Mouse (Mus musculus): Measurements from ENCODE around the gene Atp1a2.
"Not testable (repeated sequence)": the region's sequence is repeated elsewhere in the genome, so short reads cannot be mapped to it uniquely, and the experiment has no call there.

Atp1a2 gene

DNA sequence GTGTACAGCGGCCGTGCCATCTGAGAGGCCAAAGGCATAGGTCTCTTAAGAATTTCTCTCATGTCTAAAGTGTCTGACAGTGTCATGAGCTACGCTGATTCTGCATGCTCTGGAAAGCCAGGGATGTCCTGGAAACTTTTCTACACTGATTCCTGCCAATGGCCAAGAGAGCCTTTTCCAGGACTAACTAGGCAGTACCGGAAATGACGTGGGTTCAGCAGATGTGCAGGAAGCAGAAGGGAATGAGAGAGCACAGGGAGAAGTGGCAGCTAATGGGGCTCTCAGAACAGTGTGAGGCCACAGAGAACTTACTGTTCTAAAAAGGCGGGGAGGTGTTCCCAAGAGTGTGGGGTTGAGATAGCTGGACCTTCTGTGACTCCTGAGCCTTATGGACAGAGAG is 24.5 kb downstream of the Atp1a2 start:
- no peak for DNase-seq (ENCODE audit: low spot score in 2 of 2)

DNA sequence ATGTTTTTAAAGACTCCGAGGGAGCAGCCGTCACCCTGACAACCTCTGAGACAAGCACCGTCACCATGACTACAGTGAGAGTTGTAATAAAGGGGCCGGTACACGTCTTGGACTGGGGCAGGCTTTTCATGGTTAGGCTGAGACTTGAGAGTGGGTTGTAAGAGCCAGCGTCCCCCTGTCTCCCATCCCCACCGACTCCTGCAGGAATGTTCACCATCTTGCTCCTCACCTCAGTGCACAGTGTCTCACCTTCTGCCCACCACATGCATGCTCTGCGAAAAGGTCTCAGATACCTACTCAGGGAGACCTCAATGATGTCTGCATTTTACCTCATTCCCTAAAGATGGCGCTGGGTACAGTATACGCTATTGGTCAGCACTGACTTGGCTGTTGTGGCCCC is 26.1 kb downstream of the Atp1a2 start:
- no peak for DNase-seq (ENCODE audit: low spot score in 2 of 2)

DNA sequence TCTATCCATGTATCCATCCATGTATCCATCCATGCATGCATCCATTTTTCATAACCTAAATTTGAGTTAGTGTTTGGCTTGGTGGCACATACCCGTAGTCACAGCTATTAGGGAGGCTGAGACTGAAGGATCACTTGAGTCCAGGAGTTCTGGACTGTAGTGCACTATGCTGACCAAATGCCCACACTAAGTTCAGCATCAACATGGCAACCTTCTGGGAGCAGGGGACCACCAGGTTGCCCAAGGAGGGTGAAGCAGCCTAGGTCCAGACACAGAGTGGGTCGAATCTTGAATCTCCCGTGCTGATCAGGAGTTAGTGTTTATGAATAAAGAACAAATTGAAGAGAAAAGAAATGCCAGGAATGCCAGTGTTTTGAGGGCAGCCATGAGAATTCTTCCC is 26.7 kb downstream of the Atp1a2 start:
- DNase-seq (ENCODE audit: low spot score in 2 of 2), result no peak

DNA sequence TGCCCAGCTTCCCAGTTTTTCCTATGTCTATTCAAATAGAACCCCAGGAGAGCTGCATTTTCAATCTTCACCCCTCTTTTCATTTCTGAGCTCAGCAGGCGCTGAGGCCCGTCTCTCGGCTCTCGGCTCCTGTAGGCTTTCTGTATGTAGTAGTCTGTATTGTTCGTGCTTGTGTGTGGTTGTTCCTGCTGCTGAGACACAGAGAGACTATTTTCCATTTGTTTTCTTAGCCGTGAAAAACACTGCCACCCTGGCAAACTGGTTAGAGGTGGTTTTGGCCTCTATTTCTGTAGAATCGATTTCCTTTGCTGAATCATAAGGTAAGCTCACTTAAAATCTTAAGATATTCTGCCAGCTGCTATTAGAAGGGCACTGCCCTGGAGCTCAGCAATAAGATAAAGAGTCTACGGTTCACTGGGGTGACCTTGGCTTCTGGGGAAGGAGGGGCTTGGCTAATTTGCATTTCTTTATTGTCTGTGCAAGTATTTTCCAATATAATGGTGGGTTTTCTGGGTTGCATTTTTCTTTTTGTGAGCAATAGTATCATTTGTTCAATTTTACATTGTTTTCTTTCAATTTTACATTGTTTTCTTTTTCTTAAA is 36.3 kb downstream of the Atp1a2 start, which contains the start of gene Igsf8:
Gene Igsf8, plus strand, starts transcription at position 165 of the 602 bp plus-strand sequence.
- DNase-seq (ENCODE audit: low spot score in 2 of 2), result no peak

DNA sequence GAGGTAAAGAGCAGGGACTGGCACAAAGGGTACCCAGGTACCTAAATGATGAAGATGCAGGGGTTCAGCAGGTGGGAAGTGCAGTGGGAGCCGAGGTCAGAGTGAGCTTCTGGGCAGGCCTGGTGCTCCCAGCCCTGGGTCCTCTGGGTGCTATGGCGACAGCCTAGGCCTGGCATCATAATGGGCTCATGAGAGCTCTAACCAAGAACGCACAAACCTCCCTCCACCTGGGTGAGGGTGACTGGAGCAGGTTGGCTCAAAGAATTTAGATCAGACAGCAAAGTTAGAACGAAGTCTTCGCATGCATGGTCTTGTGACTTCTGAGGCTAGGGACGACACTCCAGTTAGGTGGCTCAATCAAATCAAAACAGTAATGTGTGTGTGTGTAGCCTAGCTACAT is 39.5 kb downstream of the Atp1a2 start, which contains the start of gene Atp1a4:
Gene Atp1a4, minus strand, starts transcription at position 101 of the 400 bp plus-strand sequence.
- DNase-seq (ENCODE audit: low spot score in 2 of 2), result no peak

DNA sequence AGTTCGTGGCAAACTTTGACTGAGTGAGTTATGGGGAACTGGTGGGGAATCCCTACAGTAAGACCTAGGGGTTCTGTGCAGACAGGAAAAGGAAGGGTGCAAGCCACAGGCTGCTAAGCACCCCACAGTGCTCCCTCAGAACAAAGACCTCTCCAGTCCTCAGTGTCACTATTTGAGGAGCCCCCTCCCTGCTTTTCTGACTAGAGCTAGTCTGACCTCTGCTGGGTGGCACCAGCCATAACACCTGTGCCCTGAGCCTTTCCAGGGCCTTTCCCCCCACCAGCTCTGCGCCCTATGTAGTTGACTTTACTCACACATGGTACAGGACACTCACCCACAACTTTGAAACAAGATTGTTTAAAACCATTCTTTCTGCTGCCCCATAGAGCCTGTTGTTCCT is 50.2 kb downstream of the Atp1a2 start:
- peak in 1 of 2 experiments; percentile 37 for DNase-seq (ENCODE audit: low spot score in 2 of 2)

DNA sequence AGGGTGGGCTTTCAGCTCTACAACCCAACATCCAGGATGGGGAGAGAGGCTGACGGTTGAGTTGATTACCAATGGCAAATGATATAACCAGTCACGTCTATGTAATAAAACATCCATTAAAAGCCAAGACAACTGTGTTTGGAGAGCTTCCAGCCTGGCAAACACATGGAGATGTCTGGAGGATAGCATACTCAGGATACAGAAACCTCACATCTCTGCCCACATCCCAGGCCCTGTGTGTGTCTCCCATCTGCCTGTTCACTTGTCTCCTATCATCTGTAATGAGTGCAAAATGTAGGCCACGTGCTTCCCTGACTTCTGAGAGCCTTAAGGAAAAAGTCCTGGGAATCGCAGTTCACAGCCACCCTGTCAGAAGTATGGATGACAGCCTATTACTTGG is 50.6 kb downstream of the Atp1a2 start:
- DNase-seq (ENCODE audit: low spot score in 2 of 2), result no peak

DNA sequence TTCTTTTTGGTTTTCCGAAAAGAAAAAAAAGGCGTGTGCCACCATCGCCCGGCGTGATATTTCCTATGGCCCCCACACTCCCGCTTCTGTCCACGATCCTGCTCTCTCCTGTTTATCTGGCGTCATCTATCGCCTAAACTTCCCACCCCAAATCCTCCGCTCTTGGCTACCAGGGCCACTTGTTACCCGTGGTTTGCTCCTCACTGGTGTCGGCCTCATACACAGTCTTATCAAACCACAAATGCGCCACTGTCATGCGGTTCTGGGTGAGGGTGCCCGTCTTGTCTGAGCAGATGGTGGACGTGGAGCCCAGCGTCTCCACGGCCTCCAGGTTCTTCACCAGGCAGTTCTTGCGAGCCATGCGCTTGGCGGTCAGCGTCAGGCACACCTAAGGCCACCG is 53.2 kb downstream of the Atp1a2 start:
- DNase-seq (ENCODE audit: low spot score in 2 of 2), result not testable (repeated sequence)

DNA sequence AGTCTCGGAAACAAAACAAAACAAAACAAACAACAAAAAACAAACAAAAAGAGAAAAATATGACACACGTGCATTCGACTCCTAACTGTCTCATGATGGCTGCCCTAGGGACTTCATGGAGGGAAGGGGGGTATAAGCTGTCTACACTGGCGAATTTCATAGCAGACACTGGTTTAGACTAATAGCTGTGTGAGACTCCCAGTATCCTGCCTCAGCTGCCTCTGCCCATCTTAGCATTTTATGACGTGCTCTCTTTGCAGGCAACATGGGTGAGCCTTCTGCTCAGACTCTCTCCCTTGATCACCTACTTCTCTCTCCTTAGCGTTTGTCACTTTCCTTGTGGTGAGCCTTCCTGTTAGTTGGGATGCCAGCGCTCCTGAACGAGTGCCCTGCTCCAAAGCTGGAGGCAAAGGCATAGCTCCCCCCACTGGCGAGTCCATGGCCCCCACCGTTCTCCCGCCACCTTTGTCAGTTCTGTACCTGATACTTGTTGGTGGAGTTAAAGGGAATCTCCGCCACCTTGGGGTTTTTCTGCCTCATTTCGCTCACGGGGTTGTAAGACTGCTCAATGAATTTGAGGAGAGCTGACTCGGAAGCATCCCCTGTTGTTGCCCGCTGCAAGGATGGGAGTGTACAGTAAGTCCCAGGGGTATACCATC is 54.2 kb downstream of the Atp1a2 start:
- DNase-seq (ENCODE audit: low spot score in 2 of 2), result no peak

DNA sequence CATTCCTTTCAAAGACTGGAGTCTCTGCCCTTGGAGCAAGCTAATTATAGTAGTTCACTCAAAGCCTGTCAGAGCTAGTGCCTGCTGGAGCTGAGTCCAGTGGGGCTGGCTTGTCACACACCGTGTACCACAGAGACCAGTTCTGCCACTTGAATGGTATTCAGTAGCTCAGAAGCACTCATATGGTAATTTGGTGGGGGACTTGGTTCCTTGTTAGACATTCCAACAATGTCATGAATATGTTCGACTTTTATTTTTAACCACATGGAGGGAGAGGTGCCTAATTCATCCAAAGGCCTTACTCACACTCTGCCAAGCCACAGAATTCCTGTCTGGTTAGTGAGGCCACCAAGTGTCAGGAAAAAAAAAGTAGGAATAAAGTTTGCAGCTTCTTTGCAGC is 55.5 kb downstream of the Atp1a2 start:
- no peak for DNase-seq (ENCODE audit: low spot score in 2 of 2)

DNA sequence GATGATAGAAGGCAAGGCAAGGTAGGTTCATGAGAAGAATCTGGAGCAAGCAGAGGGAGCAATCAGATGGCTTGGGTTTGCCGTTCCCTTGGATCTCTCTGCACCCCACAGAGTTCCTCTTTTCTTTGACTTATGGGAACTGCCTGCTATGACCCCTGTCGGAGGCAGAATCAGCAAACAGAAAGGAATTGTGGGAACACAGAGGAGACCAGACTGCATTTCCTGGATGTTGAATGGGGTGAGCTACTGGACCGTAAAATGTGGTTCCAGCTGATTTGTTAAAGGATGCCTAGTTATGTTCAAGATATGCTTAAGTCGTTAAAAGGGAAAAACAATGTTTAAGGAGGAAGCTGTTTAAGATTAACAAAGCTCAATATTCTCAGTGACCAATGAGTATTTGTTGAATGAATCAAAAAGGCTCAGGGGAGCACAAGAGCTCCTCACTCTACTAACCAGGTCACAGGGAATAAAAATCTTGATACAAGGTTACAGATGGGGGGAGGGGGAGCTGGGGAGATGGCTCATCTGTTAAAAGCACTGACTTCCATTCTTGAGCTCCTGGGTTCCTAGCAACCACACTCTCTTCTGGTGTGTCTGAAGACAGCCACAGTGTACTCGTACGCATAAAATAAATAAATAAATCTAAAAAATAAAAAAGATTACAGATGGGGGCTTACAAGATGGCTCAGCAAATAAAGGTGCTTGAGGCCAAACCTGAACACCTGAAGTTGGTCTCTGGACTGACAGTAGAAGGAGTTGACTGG is 56.7 kb downstream of the Atp1a2 start:
- no peak for DNase-seq (ENCODE audit: low spot score in 2 of 2)

DNA sequence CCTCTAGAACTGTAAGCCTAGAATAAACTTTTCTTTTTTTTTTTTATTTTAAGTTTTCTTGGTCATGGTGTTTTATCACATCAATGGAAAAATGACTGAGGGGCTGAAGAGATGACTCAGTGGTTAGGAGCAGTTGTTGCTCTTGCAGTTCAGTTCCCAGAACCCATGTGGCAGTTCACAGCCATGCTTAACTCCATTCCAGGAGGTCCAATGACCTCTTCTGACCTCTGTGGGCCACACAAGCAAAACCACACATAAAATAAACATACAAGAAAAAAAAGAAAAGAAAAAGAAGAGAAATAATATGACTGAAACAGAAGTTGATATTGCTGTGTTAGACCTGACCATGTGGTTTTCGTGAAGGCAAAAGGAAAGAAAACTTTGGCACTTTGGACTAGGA is 68.6 kb downstream of the Atp1a2 start:
- DNase-seq (ENCODE audit: low spot score in 2 of 2), result no peak

DNA sequence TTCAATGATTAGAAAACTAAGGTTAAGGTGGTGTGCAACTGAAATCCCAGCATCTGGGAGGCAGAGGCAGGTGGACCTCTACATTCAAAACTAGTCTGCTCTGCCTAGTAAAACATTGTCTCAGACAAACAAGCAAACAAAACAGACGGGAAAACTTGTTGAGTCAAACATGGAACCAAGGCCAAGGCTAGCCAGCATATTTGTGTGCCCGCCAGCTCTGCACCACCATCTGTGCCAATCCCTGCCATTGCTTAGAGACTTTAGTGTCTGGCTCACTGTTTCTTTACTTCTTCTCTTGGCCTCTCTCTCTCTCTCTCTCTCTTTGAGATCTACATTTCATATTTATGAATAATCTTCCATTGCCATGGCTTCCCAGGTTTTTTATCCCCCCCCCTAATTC is 69.7 kb downstream of the Atp1a2 start:
- no peak for DNase-seq (ENCODE audit: low spot score in 2 of 2)
